Mouse (Mus musculus) cerebellum, adult 8-10 months (tissue): ENCODE results near the gene Zic1.

Source experiments
- DNase-seq: peaks from one replicate; pipeline ENCODE4 v3.0.0; 2022

Gene Zic1

DNA sequence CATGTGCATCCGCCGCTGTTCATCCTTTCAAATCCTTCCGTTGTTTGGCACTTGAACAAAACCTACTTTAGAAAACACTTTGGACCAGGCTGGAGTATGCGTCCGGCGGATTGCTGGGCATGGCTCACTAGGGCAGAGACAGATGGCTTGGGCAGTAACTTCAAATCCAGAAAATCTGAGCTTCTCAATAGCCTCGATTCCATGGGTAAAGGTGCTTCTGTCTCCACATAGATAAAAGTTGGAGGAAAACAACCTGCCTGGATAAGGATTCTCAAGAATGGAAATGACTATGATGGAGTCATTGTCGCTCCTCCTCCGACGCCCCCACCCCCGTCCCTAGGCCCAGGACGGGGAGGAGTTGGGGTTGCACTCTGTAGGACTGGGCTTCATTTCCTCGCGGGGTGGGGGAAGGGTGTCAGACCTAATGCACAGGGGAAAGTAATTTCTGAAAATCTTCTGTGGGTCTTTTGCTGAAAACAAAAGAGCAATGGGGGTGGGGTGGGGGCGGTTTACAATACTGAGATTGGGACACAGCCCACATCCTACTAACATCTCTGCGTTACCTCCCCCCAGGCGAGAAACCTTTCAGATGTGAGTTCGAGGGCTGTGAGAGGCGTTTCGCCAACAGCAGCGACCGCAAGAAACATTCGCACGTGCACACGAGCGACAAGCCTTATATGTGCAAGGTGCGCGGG lies 18.0 kb upstream of the Zic1 start:
- DNase-seq, result peak; percentile 74

DNA sequence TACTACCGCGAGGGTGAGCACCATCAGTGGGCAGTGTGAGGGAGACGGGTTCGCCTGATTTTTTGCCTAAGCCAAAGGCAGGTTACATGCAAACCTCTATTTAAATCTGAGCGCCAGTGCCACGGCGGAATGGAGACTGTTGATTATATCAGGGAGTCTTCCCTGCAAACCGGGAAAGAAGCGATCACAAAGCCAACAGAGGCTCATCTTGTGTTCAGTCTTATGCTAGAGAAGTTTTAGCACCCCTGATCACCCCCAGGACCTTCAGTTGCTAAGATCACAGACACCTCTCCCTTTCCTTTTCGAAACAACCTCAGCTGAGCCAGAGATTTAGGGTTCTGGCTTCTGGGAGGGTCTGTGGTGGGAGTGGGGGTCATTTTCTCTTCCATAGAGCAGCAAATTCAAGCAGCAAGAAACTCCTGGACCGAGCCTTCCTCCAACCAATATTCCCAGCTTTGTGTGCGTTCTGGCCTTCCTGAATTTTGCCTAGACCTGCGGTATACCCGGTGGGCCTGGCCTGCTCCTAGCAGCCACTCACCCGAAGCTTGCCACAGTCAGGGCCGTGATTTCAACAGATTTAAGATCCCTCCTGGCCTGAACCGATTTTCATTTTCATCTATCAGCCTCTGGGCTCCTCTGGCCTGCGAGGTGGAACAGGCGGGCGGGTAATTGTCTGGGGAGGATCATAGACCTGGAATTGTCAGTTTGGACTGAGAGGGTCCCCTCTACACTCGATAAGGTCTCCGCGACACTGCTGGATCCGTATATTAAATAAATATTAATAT lies 17.1 kb upstream of the Zic1 start:
- DNase-seq, result peak; percentile 69

DNA sequence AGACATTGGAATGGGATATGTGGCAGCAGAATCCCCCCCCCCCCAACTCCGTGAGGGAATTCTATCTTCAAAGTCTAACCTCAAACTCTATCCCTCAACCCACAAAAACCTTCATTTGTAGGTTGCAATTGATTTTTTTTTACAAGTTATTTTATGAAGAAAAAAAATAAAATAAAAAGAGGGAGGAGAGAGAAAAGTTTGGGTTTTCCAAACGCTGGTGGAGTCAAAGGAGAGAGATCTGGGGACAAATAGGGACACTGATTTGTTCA lies 16.4 kb upstream of the Zic1 start:
- DNase-seq, result no peak

DNA sequence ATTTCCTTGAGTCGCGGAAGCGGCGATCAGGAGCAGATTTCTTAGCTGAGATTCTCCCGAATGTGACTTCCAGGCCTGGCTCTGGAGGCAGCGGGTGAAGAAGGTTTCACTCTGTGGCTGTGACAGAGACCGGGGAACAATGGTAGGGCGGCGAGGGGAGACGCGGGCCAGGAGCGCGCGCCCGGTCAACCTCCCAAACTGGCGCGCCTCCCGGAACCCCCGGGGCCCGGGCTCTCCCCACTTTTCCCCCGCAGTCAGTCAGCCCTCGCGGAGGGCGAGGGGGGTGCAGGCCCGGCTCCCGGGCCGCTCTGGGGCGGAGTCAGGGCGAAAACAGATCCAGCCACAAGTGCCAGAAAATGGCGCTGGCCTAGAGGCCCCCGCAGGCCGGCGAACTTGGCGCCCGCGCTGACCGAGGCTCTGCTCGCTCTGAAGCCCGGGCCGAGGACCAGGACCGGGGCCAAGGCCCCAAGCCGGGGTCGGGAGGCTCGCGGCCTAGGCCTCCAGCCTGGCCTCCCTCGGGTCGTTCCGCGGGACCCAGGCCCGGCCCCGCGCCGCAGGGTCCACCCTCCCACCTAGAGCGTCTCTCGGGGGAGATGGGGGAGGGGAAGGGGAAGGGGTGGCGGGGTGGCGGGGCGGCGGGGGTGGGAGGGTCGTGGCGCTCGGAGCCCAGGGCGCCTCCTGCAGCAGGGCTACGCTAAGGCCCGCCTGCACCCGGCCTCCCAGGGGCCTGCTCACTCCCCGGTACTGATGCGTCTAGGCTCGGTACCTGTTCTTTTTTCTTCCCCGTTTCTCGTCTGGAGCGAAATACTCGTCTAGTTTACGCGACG lies 15.9 kb upstream of the Zic1 start:
- peak; percentile 92 for DNase-seq

DNA sequence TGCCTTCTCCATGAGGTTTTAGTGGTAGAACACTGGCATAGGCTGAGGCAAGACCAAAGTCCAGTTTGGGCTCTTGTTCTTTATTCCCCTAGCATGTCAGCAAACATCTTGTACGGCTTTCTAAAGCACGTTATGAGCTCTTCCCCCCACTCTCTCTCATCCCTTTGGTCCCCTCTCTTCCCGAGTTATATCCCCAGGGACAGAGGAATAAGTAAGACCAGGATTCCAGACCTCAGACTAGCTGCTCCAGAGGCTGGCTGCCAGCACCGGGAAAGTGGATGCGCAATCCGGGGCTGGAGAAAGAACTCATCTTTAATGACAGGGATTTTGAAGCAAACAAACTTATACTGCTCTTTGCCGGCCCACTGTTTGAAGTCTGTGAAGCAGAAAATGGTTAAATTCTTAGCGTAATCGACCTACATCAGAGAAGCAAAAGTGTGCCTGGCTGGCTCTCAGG lies 14.9 kb upstream of the Zic1 start:
- peak; percentile 68 for DNase-seq

DNA sequence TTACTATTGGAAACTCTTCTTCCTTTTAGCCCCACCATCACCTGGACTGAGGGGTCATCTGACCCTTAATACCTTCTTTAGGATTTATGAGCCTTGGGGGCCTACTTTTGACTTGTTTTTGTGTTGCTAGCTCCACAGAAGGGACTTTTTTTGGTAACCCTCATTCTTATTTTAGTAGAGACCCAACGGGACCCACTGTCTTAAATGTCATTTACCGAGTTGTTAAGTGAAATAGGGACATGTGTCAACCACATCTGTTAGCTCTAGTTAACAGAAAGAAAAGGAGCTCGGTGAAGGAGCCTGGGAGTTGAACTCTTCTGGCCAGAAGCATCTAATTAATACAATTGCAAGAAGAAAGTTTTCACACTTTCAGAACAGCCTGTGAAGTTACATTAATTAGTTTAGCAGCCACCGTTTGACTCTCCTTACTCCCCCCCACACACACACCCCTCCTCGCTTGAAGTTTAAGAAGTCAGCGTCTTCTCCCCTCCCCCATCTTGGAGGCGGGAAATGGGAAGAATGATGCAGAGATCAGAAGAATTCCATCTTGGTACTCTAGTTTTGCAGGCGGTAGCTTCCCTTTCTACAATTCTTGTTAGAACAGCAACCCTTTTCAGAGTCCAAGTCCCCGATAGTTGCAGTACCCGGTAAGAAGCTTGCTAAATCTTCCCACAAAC lies 14.3 kb upstream of the Zic1 start:
- DNase-seq, result peak; percentile 43

DNA sequence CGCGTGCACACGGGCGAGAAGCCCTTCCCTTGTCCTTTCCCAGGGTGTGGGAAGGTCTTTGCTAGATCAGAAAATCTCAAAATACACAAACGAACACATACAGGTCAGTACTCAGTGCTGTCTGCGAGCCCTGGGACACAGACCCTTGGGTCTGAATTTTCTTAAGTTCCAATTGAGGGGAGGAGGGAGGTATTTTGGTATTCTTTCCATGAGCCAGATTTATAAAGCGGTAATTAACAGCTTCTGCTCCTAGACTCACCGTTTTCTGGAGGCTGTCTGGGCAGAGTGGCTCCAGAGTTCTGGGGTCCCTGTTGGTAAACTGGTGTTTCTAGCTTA lies 13.7 kb upstream of the Zic1 start:
- no peak for DNase-seq

DNA sequence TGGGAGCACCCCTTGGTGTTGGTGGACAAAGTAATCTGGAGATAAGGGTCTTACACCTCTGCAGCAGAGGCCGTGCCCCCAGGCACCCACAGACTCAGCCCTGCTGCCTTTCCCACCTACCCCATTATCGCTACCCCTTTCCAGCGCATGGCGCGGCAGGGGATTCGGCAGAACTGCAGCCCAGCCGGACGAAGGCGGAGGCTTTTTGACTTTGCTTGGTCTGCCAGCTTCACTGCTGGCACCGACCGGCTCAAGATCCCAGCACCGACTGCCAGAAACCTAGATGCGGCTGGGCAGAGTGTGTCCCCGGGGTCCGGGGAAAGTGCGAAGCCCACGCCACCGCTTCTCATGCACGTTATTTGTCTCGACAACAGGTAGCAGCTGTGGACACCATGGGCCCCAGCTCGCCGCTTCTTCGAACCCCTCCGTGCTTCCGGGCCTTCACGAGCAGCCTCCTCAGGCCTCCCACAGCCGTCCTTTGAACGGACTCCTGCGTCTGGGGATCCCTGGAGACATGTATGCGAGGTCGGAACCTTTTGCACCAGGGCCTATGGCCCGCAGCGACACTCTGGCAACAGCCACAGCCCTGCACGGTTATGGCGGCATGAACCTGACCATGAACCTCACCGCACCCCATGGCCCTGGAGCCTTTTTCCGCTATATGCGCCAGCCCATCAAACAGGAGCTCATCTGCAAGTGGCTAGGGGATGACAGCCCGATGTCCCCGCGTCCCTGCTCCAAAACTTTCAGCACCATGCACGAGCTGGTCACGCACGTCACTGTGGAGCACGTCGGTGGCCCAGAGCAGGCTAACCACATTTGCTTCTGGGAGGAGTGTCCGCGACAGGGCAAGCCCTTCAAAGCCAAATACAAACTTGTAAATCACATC lies 13.0 kb upstream of the Zic1 start:
- DNase-seq, result peak; percentile 75

DNA sequence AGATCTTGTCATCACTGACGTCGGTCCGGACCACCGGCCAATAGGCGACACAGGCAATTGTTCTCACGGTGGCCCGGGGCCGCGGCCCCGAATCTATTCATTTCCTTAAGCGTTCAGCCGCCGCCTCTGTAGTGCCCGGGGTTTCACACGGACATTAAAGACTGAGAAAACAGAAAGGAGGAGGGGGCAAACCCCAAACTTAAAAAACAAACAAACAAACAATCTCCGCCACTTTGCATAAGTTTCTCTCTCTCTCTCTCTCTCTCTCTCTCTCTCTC lies 12.2 kb upstream of the Zic1 start:
- DNase-seq, result peak; percentile 68

DNA sequence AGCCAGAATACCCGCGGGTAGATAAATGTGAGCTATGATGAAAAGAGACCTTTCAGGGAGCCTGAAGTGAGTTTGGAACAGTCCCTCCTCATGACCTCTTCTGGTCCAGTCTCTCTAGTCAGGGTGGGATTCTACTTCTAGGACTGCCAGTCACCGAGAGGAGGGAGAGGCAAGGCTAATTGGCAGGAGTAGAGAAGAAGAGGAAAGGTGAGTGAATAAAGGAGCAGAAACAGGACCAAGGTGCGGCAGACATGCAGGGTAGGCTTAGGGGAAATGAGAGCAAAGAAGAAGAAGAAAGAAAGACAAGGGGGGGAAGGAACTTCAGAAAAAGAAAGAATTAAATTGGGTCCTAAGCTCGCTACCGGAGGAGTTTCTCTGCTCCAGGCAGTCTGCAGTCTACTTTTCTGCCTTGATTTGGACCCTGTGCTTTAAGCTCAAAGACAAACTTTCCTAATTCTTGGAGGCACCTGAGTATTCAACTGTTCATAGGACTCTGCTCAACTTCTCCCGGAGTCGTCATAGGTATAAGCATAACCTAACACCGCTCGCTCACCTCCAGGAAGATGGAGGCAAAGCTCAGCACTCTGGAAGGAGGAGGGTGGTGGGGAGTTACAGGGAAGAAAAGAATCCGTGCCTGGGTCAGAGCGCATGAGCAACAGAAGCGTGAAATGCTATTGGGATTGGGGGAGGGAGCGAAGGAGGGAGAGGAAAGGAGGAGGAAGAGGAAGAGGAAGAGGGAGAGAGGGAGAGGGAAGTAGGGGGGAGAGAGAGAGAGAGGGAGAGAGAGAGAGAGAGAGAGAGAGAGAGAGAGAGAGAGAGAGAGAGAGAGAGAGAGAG lies 11.6 kb upstream of the Zic1 start:
- peak; percentile 64 for DNase-seq

DNA sequence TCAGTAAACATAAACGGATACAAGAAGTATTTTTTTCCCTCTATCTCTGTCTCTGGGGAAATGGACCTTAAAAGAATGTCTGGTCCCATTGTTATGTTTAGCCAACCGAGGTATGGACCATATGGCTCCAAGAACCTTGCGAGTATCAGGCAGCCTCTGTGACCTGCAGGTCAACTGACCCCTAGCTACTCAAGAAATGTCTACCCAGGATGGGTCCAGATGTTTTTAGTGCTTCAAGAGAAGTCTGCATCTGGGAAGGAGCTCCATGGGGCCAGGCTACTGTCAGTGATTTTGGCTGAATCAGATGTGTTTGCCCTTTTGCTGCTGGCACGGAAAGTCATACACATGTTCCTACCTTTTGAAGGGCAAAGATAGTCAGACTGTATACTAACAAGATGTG lies 9.1 kb upstream of the Zic1 start:
- peak; percentile 27 for DNase-seq

DNA sequence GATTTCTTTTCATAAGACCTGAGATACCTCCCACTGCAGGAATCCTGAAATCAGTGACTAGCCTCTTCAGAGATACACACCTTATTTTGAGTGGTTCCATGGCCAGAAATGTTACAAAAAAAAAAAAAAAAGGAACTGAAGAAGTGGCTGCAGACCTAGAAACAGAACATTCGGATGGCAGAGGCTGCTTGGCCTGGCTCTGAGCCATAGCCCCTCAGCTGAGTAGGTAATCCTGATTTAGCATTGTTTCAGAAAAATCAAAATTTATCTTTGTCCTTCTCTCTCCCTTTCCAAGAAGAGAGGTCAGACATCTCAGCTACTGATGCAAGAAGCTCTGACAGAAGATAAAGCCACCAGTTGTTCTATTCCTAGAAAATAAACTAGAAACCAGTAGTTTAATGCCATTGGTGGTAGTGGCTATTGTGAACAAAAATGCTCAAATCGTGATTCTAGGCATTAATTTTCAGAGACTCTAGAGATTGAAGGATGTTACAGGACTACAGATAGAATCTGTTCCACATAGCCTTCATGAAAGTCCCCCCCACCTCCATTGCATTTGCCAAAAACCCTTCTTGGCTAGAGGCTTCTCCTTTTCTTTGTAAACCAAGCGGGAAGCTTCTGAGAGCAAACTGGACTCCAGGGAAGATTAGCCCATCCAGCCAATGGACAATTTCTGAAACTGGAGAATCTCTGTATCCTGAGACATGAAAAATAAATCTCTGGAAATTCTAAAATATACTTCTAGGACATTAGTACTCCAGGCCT lies 8.4 kb upstream of the Zic1 start:
- peak; percentile 29 for DNase-seq

DNA sequence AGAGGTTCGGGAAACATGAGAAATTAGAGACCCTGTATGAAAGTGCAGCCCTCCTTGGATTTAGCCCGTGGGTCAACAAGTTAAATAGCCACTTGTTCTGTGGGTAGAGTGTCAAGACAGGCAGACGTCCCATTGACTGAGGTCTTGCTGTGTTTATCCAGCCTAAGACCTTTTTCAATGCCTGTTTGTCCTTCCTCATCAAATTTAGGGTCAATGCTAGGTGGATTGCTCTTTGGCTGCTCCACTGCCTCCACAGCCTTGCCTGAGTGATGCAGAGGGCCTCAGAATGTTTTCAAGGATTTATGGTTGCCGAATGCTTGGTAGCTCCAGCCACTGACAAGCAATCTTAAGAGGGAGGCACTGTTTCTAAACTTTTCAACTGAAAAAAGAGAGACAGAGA lies 6.0 kb upstream of the Zic1 start:
- no peak for DNase-seq

DNA sequence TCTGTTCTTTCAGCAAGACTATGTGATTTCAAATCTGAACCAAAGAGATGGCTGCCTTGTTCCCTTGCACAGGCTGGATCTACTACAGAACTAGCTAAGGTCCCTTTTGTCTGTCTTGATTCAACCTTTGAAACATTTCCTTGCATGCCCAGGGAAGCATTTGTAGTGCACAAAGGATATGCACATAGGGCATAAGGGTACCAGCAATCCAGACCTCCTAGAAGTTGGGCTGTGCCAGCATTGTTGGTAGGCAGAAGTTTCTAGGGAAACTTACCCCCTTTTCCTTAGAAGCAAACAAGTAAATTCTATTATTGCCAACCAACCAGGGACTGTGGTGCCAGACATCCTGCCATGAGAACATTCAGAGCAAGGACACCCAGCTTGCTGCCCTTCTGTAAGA lies 5.4 kb upstream of the Zic1 start:
- DNase-seq, result peak; percentile 32

DNA sequence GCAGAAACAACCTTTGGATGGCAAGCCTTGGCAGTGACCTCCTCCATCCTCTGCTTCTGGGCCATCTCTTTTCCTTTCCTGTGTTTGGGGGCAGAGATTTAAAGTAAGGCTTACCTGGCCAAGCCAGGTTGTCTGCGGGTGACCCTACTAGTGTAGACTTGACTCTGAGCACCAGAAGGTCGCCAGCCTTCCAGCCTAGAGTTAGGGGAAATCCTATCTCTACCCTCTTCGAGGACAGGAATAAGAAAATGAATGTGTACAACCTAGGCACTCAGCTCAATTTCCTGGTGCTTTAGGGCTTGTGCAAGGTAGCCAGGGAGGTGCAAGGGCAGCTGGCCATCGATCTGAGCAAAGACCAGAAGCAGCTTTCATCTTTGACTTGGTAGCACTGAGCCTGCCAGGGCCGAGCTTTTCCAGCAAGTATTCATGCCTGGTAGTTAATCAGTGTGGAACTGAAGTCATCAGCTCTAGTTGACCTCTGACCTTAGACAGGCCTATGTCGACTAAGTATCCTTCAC lies 4.6 kb upstream of the Zic1 start:
- peak; percentile 54 for DNase-seq

DNA sequence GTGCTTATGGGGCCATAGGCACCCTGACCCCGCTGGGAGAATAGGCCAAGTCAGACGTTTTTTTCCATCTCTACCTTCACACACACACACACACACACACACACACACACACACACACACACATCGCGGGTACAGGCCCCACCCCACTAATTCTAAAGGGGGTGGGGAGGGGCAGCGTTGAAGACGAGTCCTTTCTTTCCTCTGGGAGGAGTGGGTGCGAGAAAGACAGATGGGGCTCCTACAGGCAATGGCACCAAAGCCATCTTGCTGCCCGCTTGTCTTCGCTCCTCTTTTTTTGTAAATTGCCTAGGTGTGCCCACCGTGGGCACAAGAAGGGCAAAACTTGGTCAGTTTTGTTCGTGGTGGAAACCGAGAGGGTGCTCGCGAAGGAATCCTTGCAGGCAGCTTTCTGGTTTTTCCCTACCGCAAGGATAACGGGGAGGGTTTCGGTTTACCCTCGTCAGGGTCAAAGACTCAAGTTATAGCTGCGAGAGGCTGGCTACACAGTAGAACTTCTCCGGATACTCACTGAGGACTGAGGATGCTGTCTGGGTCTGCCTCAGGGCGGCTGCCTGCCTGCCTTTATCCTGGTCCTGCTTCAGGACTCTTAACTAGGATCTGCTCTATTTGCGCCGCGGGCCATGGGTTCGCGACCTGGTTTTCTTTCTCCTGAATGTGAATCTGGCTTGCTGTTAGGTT lies 3.8 kb upstream of the Zic1 start:
- peak; percentile 54 for DNase-seq

DNA sequence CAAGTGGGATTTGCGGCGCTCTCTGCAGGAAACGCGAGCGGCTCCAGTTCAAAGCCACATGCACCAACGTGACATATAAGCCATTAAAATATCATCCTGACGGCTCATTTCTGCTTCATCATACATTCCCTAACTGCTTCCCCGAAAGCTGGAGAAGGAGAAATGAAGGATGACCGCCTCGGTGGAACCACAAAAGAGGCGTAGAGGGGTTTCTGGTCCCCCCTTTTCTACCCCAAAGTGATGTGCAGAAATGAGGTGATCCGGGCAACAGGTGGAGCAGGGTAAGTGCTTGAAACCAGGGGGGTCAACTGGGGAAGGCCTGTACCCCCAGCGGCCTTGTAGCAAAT lies 3.3 kb upstream of the Zic1 start:
- DNase-seq, result peak; percentile 52

DNA sequence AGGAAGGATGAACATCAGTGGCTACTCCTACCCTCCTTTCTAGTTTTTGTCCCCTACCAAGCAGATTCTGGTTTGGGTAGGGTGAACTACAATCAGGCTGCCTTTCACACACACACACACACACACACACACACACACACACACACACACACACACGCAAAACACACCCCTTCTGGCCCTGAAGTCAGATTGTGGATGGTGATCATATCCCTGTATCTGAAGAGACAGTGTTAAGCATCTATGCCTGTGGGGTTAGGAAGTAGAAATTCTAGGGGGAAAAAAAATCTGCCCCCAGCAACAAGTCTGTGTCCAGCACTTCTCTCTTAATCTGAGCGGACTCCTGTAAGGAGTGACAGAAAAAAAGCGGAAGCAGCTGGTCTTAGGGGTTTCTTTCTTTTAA lies 2.5 kb upstream of the Zic1 start:
- peak; percentile 51 for DNase-seq

DNA sequence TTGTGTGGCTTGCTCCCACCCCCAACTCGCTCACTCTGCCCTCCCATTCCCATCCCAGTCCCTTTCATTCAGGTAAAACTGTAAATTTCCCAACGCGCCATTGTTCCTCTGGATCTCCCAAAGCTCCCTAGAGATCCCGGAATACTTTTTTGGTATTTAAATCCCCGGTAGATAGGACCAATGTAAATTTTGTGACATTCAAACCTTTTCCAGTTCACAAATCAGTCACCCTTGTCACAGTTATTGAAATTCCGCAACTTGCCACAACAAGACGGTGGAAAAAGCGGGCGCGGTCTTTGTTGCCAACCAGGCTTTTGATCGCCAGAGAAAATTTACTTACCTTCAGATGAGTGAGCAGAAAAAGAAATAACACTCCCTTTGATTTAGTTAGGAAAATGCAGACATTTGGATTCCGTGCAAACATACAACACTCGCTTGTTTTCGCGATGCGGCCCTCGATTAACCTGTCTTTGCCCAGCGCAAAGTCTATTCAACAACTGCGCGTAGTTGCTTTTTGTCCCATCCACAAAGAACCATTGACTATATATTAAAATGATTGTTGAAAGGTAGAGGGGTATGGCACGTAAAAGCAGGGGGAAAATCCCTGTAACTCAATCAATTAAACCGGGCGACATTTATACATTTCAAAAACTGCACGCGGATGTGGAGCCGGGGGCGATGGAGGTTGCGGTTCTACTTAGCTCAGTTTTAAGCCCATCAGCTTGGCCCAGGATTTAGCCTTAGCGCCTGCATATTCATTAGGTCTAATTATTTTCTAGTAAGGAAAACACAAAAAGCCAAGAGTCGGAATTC lies 1.6 kb upstream of the Zic1 start:
- peak; percentile 58 for DNase-seq
